Mouse (Mus musculus) hindbrain, embryonic 14.5 days (tissue): ENCODE results near the gene Krt14. TPM values are rescaled to one million over a fixed set of nuclear protein-coding genes. Genes with fewer than 3 reads are reported as not detected.

Source experiments
- ATAC-seq: fragments of 200-750 bp; cut with Nextera tagmentation; 2 replicates; pipeline ENCODE4 v1.8.0; 2017; ENCODE audit warnings: moderate number of reproducible peaks, mild to moderate bottlenecking, moderate TSS enrichment, moderate library complexity; ENCODE audit not compliant: low FRiP score
- DNase-seq: peaks from one replicate; pipeline ENCODE4 v3.0.0-alpha.2; 2015; ENCODE audit warnings: low spot score
- H3K27ac ChIP-seq: fragments of 300-500 bp; sonication (generic); 2 replicates; pipeline ENCODE4 v1.5.1; 2014; ENCODE audit warnings: mild to moderate bottlenecking, moderate library complexity
- H3K27me3 ChIP-seq: fragments of 300-500 bp; sonication (generic); 2 replicates; pipeline ENCODE4 v1.6.1; 2014; ENCODE audit warnings: mild to moderate bottlenecking, low read length, mixed read lengths; ENCODE audit not compliant: control insufficient read depth, insufficient read depth
- H3K36me3 ChIP-seq: fragments of 300-500 bp; sonication (generic); replicated peaks from 2 replicates; pipeline ENCODE4 v1.6.1; 2014; ENCODE audit not compliant: control insufficient read depth, insufficient read depth
- H3K4me1 ChIP-seq: fragments of 300-500 bp; sonication (generic); replicated peaks from 2 replicates; pipeline ENCODE4 v1.6.1; 2014; ENCODE audit warnings: antibody characterized with exemption, low read length, mixed read lengths; ENCODE audit not compliant: control insufficient read depth, insufficient read depth
- H3K4me2 ChIP-seq: fragments of 300-500 bp; sonication (generic); replicated peaks from 2 replicates; pipeline ENCODE4 v1.6.1; 2014; ENCODE audit warnings: mild to moderate bottlenecking, moderate library complexity
- H3K4me3 ChIP-seq: fragments of 300-500 bp; sonication (generic); replicated peaks from 2 replicates; pipeline ENCODE4 v1.5.1; 2014; ENCODE audit warnings: mild to moderate bottlenecking, low read length
- H3K9ac ChIP-seq: fragments of 300-500 bp; sonication (generic); 2 replicates; pipeline ENCODE4 v1.6.1; 2014
- H3K9me3 ChIP-seq: fragments of 300-500 bp; sonication (generic); 2 replicates; pipeline ENCODE4 v1.6.1; 2016; ENCODE audit warnings: low read length; ENCODE audit not compliant: control insufficient read depth
- WGBS: fragments of 180-500 bp; shearing (Covaris S2); extraction: QIAGEN DNeasy Blood & Tissue Kit; methylation state at CpG from one replicate; pipeline ENCODE4 v1.1.7; 2014; 5-methylcytosine and 5-hydroxymethylcytosine counted together
- polyA plus RNA-seq: library from polyadenylated mRNA; unstranded; fragments of >200 nt; fragmentation: Nextera tagmentation; extraction: Ambion mirVana; gene quantifications from 2 replicates; pipeline ENCODE4 v1.2.1, GENCODE M21; 2014

The Krt14 gene
- polyA plus RNA-seq, 1 experiment from 2014 or later = 0.23 TPM

GRCm38 (mm10) chr11:100203448-100203847 is 3.9 kb downstream of the Krt14 start:
- no peak for ATAC-seq
- no peak overlapping the region for H3K9ac ChIP-seq
- H3K4me2 ChIP-seq = no peak overlapping the region
- H3K27ac ChIP-seq = no peak overlapping the region
- DNase-seq = peak; percentile 39
- no peak overlapping the region for H3K4me3 ChIP-seq
- H3K9me3 ChIP-seq = no peaks in the 10 kb centered on the region
- H3K36me3 ChIP-seq = no peaks in the 10 kb centered on the region
- no peaks in the 10 kb centered on the region for H3K4me1 ChIP-seq
- no peaks in the 10 kb centered on the region for H3K27me3 ChIP-seq
- 23% methylated on average over 6 of the region's 6 CpGs for WGBS

GRCm38 (mm10) chr11:100202906-100203305 is 4.4 kb downstream of the Krt14 start:
- Histone ChIP-seq H3K4me3 (no peak overlapping the region), H3K36me3 (no peaks in the 10 kb centered on the region), H3K9ac (no peak overlapping the region), H3K9me3 (no peaks in the 10 kb centered on the region), H3K27ac (no peak overlapping the region), H3K4me1 (no peaks in the 10 kb centered on the region), H3K27me3 (no peaks in the 10 kb centered on the region), H3K4me2 (no peak overlapping the region)
- WGBS = 82% methylated on average over 4 of the region's 4 CpGs
- DNase-seq (no peak), ATAC-seq (no peak)

GRCm38 (mm10) chr11:100200104-100200820 is 7.1 kb downstream of the Krt14 start:
- H3K9me3 ChIP-seq = no peaks in the 10 kb centered on the region

GRCm38 (mm10) chr11:100198666-100199065 is 8.7 kb downstream of the Krt14 start:
- WGBS = 85% methylated on average over 4 of the region's 4 CpGs
- no peak overlapping the region for H3K4me2 ChIP-seq

More at GRCm38 (mm10) chr11:100200104-100200820, 7.1 kb downstream of the Krt14 start:
- no peak for DNase-seq
- no peak for ATAC-seq
- Histone ChIP-seq H3K9ac (no peak overlapping the region), H3K4me3 (no peak overlapping the region), H3K4me1 (no peaks in the 10 kb centered on the region), H3K36me3 (no peaks in the 10 kb centered on the region), H3K4me2 (no peak overlapping the region), H3K27ac (no peak overlapping the region), H3K27me3 (no peaks in the 10 kb centered on the region)
- 47% methylated on average over 8 of the region's 8 CpGs for WGBS

GRCm38 (mm10) chr11:100192992-100193391 is 14.4 kb downstream of the Krt14 start, which contains the start of gene Krt9:
Gene Krt9, minus strand, starts transcription at chr11:100193246.
- H3K27me3 ChIP-seq = no peaks in the 10 kb centered on the region
- no peak within 1 kb of the TSS for H3K27ac ChIP-seq
- H3K36me3 ChIP-seq = no peaks in the 10 kb centered on the region
- H3K9me3 ChIP-seq = no peaks in the 10 kb centered on the region
- no peaks in the 10 kb centered on the region for H3K4me1 ChIP-seq
- H3K4me3 ChIP-seq = no peak within 1 kb of the TSS
- no peak within 1 kb of the TSS for H3K4me2 ChIP-seq
- WGBS = 59% methylated on average over 9 of the region's 9 CpGs
- ATAC-seq (no peak), DNase-seq (no peak)
- H3K9ac ChIP-seq = no peak within 1 kb of the TSS

More at GRCm38 (mm10) chr11:100198666-100199065, 8.7 kb downstream of the Krt14 start:
- Histone ChIP-seq H3K36me3 (no peaks in the 10 kb centered on the region), H3K9ac (no peak overlapping the region), H3K27ac (no peak overlapping the region), H3K4me1 (no peaks in the 10 kb centered on the region), H3K4me3 (no peak overlapping the region), H3K9me3 (no peaks in the 10 kb centered on the region), H3K27me3 (no peaks in the 10 kb centered on the region)
- DNase-seq (no peak), ATAC-seq (no peak)

- no peak overlapping the region for H3K4me2 ChIP-seq
- H3K4me3 ChIP-seq = no peak overlapping the region
- ATAC-seq = no peak
- no peaks in the 10 kb centered on the region for H3K36me3 ChIP-seq
- H3K27me3 ChIP-seq = no peaks in the 10 kb centered on the region
- no peak overlapping the region for H3K9ac ChIP-seq
- DNase-seq = no peak
- no peaks in the 10 kb centered on the region for H3K9me3 ChIP-seq
- H3K27ac ChIP-seq = no peak overlapping the region
- no peaks in the 10 kb centered on the region for H3K4me1 ChIP-seq
- 93% methylated on average over 3 of the region's 3 CpGs for WGBS
Observed at GRCm38 (mm10) chr11:100191820-100192219, 15.5 kb downstream of the Krt14 start.

- H3K9ac ChIP-seq = no peak overlapping the region
- no peaks in the 10 kb centered on the region for H3K9me3 ChIP-seq
- H3K36me3 ChIP-seq = no peaks in the 10 kb centered on the region
- ATAC-seq (no peak), DNase-seq (no peak)
- WGBS = 83% methylated on average over 8 of the region's 8 CpGs
- no peak overlapping the region for H3K4me2 ChIP-seq
- H3K4me1 ChIP-seq = no peaks in the 10 kb centered on the region
- no peaks in the 10 kb centered on the region for H3K27me3 ChIP-seq
- no peak overlapping the region for H3K4me3 ChIP-seq
- H3K27ac ChIP-seq = no peak overlapping the region
Observed at GRCm38 (mm10) chr11:100186736-100187135, 20.6 kb downstream of the Krt14 start.

- H3K27ac ChIP-seq = no peak overlapping the region
- DNase-seq (no peak), ATAC-seq (no peak)
- no peak overlapping the region for H3K4me2 ChIP-seq
- no peaks in the 10 kb centered on the region for H3K27me3 ChIP-seq
- H3K36me3 ChIP-seq = no peaks in the 10 kb centered on the region
- H3K9ac ChIP-seq = no peak overlapping the region
- no peak overlapping the region for H3K4me3 ChIP-seq
- 81% methylated on average over 7 of the region's 7 CpGs for WGBS
- no peaks in the 10 kb centered on the region for H3K4me1 ChIP-seq
- H3K9me3 ChIP-seq = no peaks in the 10 kb centered on the region
Observed at GRCm38 (mm10) chr11:100181725-100182124, 25.6 kb downstream of the Krt14 start.

GRCm38 (mm10) chr11:100179260-100179659 is 28.1 kb downstream of the Krt14 start:
- H3K9ac ChIP-seq = no peak overlapping the region
- H3K9me3 ChIP-seq = no peaks in the 10 kb centered on the region
- H3K27me3 ChIP-seq = no peaks in the 10 kb centered on the region
- no peaks in the 10 kb centered on the region for H3K36me3 ChIP-seq
- 91% methylated on average over 3 of the region's 3 CpGs for WGBS
- ATAC-seq (no peak), DNase-seq (no peak)
- H3K4me3 ChIP-seq = no peak overlapping the region
- no peaks in the 10 kb centered on the region for H3K4me1 ChIP-seq
- no peak overlapping the region for H3K27ac ChIP-seq
- H3K4me2 ChIP-seq = no peak overlapping the region
